Mouse (Mus musculus) NIH3T3 (cell line): ENCODE data around the gene Krtap16-1.

Experiments used
- DNase-seq: peaks from one replicate; pipeline ENCODE4 v3.0.0-alpha.2; 2012; ENCODE audit warnings: low read depth

The Krtap16-1 gene

DNA sequence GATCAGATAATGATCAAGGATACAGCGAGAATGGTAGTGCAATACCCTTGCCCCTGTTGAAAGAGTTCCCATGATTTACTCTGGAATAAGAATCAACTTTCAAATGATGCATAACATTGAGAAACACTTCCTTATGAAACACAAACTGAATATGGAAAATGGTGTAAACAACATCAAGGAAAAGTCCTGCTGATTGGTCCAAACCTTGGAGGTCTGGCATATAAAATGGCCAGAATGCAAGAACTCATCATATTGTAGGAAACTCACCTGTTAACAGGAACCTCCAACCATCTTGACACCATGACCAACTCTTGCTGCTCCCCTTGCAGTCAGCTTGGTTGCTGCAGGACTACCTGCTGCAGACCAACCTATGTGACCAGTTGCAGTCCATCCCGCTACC, 38.2 kb downstream of the Krtap16-1 start, which contains the start of gene Krtap9-5:
TSS of gene Krtap9-5 (plus strand) at position 301 of the 400 bp plus-strand sequence.
- DNase-seq = no peak

DNA sequence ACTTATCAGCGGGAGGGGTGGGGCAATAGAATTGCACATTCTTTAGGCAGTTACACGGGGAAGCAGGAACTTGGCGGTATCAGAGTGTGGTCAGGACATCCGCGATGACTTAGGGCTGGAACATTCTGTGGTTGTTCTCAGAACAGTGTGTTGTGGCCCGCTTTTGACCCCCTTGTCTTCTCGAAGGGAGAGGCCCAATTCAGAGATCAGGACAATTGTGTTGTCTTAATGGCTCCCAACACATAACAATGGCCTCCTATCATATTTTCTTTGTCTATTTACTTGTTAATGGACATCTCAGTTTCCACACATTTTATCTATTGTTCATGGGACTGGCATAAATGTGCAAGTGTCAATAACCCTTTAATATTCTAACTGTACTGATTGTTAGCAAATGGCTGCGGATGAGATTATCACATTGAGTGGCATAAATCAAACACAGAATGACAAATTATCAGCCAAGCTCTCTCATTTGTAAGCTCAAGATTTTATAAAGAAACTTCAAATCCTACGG, 48.6 kb downstream of the Krtap16-1 start:
- DNase-seq = no peak

DNA sequence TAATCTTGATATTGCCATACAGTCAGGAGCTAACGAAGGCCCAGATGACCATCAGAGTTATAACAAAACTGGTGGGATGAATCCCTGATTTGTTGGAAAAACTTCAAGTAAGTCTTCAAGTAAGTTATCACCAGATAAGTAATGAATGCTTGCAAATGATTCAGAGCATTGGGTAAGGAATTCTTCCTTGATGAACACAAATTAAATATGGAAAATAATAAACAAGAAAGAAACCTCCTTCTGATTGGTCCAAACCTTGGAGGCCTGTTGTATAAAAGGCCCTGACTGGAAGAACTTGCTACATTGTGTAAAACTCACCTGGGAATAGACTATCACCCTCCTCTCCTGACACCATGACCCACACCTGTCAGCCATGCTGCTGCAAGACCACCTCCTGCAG, 50.4 kb downstream of the Krtap16-1 start, which contains the start of gene Krtap31-2:
TSS of gene Krtap31-2 (plus strand) at position 301 of the 400 bp plus-strand sequence.
- DNase-seq = no peak
